In genomic region chr6:48503847-48504240, GRCm38 (mm10) we compare ENCODE assay signal across 8 mouse cellular contexts. TPM values are rescaled to one million over a fixed set of nuclear protein-coding genes. Genes with fewer than 3 reads are reported as not detected.
DNase-seq lines count a peak whose midpoint lies in the region; ATAC-seq and TF ChIP-seq lines count a peak whose summit lies in the region.

No protein-coding gene starts in this region.

- peaks cover under 1% of the 10 kb centered on the region; the same call in 1 of the 2 replicates for H3K36me3 ChIP-seq in heart, embryonic 13.5 days
- H3K36me3 ChIP-seq in embryonic facial prominence, embryonic 10.5 days (replicated peaks): 0 out of 2 replicates have a peak, but pooled peaks cover 4% of the 10 kb centered on the region
- no peaks in the 10 kb centered on the region for H3K36me3 ChIP-seq in hindbrain, postnatal 0 days (ENCODE audit: insufficient read depth, low read length)
- no peaks in the 10 kb centered on the region for H3K36me3 ChIP-seq in midbrain, embryonic 11.5 days (ENCODE audit: control insufficient read depth, insufficient read depth, low read length)

- peaks cover 8% of the 10 kb centered on the region for H3K4me1 ChIP-seq in heart, embryonic 13.5 days
- peaks cover 12% of the 10 kb centered on the region for H3K4me1 ChIP-seq in embryonic facial prominence, embryonic 10.5 days
- H3K4me1 ChIP-seq in hindbrain, postnatal 0 days (ENCODE audit: insufficient read depth, low read length): no peaks in the 10 kb centered on the region
- H3K4me1 ChIP-seq in midbrain, embryonic 11.5 days (ENCODE audit: control insufficient read depth, insufficient read depth, low read length): peaks cover 5% of the 10 kb centered on the region; the same call in 1 of the 2 replicates

- WGBS in heart, embryonic 13.5 days: 2% methylated on average over 2 of the region's 2 CpGs
- WGBS in embryonic facial prominence, embryonic 10.5 days: 13% methylated on average over 2 of the region's 2 CpGs
- 6% methylated on average over 2 of the region's 2 CpGs for WGBS in hindbrain, postnatal 0 days
- WGBS in midbrain, embryonic 11.5 days: 16% methylated on average over 2 of the region's 2 CpGs

- no peaks in the 10 kb centered on the region for H3K27me3 ChIP-seq in heart, embryonic 13.5 days (replicated peaks)
- H3K27me3 ChIP-seq in embryonic facial prominence, embryonic 10.5 days (replicated peaks; ENCODE audit: low read depth, poor library complexity, severe bottlenecking): no peaks in the 10 kb centered on the region
- H3K27me3 ChIP-seq in hindbrain, postnatal 0 days (ENCODE audit: insufficient read depth, low read length): no peaks in the 10 kb centered on the region
- H3K27me3 ChIP-seq in midbrain, embryonic 11.5 days (ENCODE audit: control insufficient read depth, insufficient read depth, low read length): no peaks in the 10 kb centered on the region

- DNase-seq in heart, postnatal 14 days: no peak
- DNase-seq in embryonic facial prominence, embryonic 10.5 days (ENCODE audit: low spot score): no peak
- DNase-seq in hindbrain, postnatal 0 days (ENCODE audit: low spot score): no peak
- DNase-seq in midbrain, embryonic 11.5 days (ENCODE audit: low spot score, missing footprints): no peak
- DNase-seq in left cerebral cortex, adult 9 months (ENCODE audit: low spot score in 2 of 2): no peak
- DNase-seq in layer of hippocampus, postnatal 36 days: no peak
- no peak for DNase-seq in gastrocnemius, postnatal 36 days

- H3K4me2 ChIP-seq in heart, embryonic 13.5 days: peak overlapping the region; percentile 88
- H3K4me2 ChIP-seq in hindbrain, postnatal 0 days (ENCODE audit: low read depth, low read length): peak overlapping the region; percentile 94
- H3K4me2 ChIP-seq in midbrain, embryonic 11.5 days: no peak overlapping the region

- intact Hi-C loops in heart, postnatal 14 days (cut with DNase I): loop anchor here (5.0 kb wide), 2 partner anchors 57 to 107 kb away; partner anchors contain the start of genes Krba1, Sspo and Zfp467
- intact Hi-C loops in gastrocnemius, postnatal 36 days (cut with DNase I): loop anchor here (2.0 kb wide), 1 partner anchor 59 kb away; the partner anchor contains the start of gene Zfp467

- no peak overlapping the region for H3K9ac ChIP-seq in heart, embryonic 13.5 days
- 0 out of 2 replicates have a peak overlapping the region, but pooled peaks have one; percentile 54 for H3K9ac ChIP-seq in hindbrain, postnatal 0 days (replicated peaks; ENCODE audit: low read length)
- no peak overlapping the region for H3K9ac ChIP-seq in midbrain, embryonic 11.5 days (ENCODE audit: low read length)

- no peak overlapping the region for H3K27ac ChIP-seq in heart, embryonic 13.5 days (replicated peaks)
- H3K27ac ChIP-seq in embryonic facial prominence, embryonic 10.5 days (replicated peaks): no peak overlapping the region
- no peak overlapping the region; the same call in 1 of the 2 replicates for H3K27ac ChIP-seq in hindbrain, postnatal 0 days
- no peak overlapping the region for H3K27ac ChIP-seq in midbrain, embryonic 11.5 days (ENCODE audit: low read depth, low read length)

- TF ChIP-seq CTCF in hindbrain, postnatal 0 days (IDR thresholded peaks at IDR 0.05; ENCODE audit: low read depth): no peak

- no peak for ATAC-seq in heart, embryonic 13.5 days (ENCODE audit: extremely low read depth, insufficient number of reproducible peaks, low FRiP score, low TSS enrichment)
- ATAC-seq in hindbrain, postnatal 0 days: peak; percentile 56
- ATAC-seq in midbrain, embryonic 11.5 days (ENCODE audit: low FRiP score): peak; percentile 64

- no peaks in the 10 kb centered on the region for H3K9me3 ChIP-seq in heart, embryonic 13.5 days
- no peaks in the 10 kb centered on the region for H3K9me3 ChIP-seq in embryonic facial prominence, embryonic 10.5 days
- no peaks in the 10 kb centered on the region for H3K9me3 ChIP-seq in hindbrain, postnatal 0 days (ENCODE audit: low read length)
- H3K9me3 ChIP-seq in midbrain, embryonic 11.5 days (ENCODE audit: control insufficient read depth, low read length): no peaks in the 10 kb centered on the region

- peak overlapping the region; percentile 70 for H3K4me3 ChIP-seq in heart, embryonic 13.5 days
- peak overlapping the region; percentile 82 for H3K4me3 ChIP-seq in embryonic facial prominence, embryonic 10.5 days
- peak overlapping the region; percentile 74 for H3K4me3 ChIP-seq in hindbrain, postnatal 0 days (ENCODE audit: low read length)
- H3K4me3 ChIP-seq in midbrain, embryonic 11.5 days (ENCODE audit: low read depth, low read length): peak overlapping the region; percentile 50; the same call in 1 of the 2 replicates

RNA-seq across cellular contexts. Expression of gene Atp6v0e2, which starts 33.6 kb away (rescaled TPM):
- 18.2 and 22.7 TPM in 2 replicates for polyA plus RNA-seq in heart, embryonic 13.5 days (2015; fragmentation: Nextera tagmentation; extraction: Ambion mirVana)
- 10 to 100 TPM; 17.2 to 18.2 TPM for total RNA-seq in heart, postnatal 14 days (2021)
- 22.7 and 24.1 TPM in 2 replicates for polyA plus RNA-seq in embryonic facial prominence, embryonic 10.5 days (2016; fragmentation: Nextera tagmentation; extraction: Ambion mirVana)
- total RNA-seq in hindbrain, postnatal 0 days (2014; rRNA removed): 407 and 443 TPM in 2 replicates
- 446 and 455 TPM in 2 replicates for polyA plus RNA-seq in hindbrain, postnatal 0 days (2015; fragmentation: Nextera tagmentation; extraction: Ambion mirVana)
- 64.4 and 71.4 TPM in 2 replicates for polyA plus RNA-seq in midbrain, embryonic 11.5 days (2014; fragmentation: Nextera tagmentation; extraction: Ambion mirVana)
- 100 to 1,000 TPM; 424 to 471 TPM for total RNA-seq in layer of hippocampus, postnatal 36 days (2021)
- total RNA-seq in gastrocnemius, postnatal 36 days (2021): 10 to 100 TPM; 39.4 to 51.3 TPM

RNA-seq across cellular contexts. Expression of gene Lrrc61, which starts 50.8 kb away (rescaled TPM):
- polyA plus RNA-seq in heart, embryonic 13.5 days (2015; fragmentation: Nextera tagmentation; extraction: Ambion mirVana): 7.2 and 7.6 TPM in 2 replicates
- total RNA-seq in heart, postnatal 14 days (2021): 10 to 100 TPM; 12.9 to 14.5 TPM
- 17.7 and 18.9 TPM in 2 replicates for polyA plus RNA-seq in embryonic facial prominence, embryonic 10.5 days (2016; fragmentation: Nextera tagmentation; extraction: Ambion mirVana)
- total RNA-seq in hindbrain, postnatal 0 days (2014; rRNA removed): 32.0 and 50.1 TPM in 2 replicates
- polyA plus RNA-seq in hindbrain, postnatal 0 days (2015; fragmentation: Nextera tagmentation; extraction: Ambion mirVana): 14.2 and 15.7 TPM in 2 replicates
- polyA plus RNA-seq in midbrain, embryonic 11.5 days (2014; fragmentation: Nextera tagmentation; extraction: Ambion mirVana): 15.5 and 15.9 TPM in 2 replicates
- total RNA-seq in layer of hippocampus, postnatal 36 days (2021): 10 to 100 TPM; 29.4 to 35.0 TPM
- total RNA-seq in gastrocnemius, postnatal 36 days (2021): 10 to 100 TPM; 13.9 to 17.1 TPM

RNA-seq across cellular contexts. Expression of gene Sspo, which starts 55.8 kb away (rescaled TPM):
- polyA plus RNA-seq in heart, embryonic 13.5 days (2015; fragmentation: Nextera tagmentation; extraction: Ambion mirVana): 0.22 and 0.27 TPM in 2 replicates
- total RNA-seq in heart, postnatal 14 days (2021): under 1 TPM; 0.43 to 0.51 TPM
- 0.71 and 1.2 TPM in 2 replicates for polyA plus RNA-seq in embryonic facial prominence, embryonic 10.5 days (2016; fragmentation: Nextera tagmentation; extraction: Ambion mirVana)
- total RNA-seq in hindbrain, postnatal 0 days (2014; rRNA removed): 0.73 and 0.86 TPM in 2 replicates
- 0.10 and 0.38 TPM in 2 replicates for polyA plus RNA-seq in hindbrain, postnatal 0 days (2015; fragmentation: Nextera tagmentation; extraction: Ambion mirVana)
- polyA plus RNA-seq in midbrain, embryonic 11.5 days (2014; fragmentation: Nextera tagmentation; extraction: Ambion mirVana): 0.10 and 0.23 TPM in 2 replicates
- 1 to 10 TPM; 1.4 to 2.8 TPM for total RNA-seq in layer of hippocampus, postnatal 36 days (2021)
- total RNA-seq in gastrocnemius, postnatal 36 days (2021): under 1 TPM; 0.39 to 0.54 TPM

RNA-seq across cellular contexts. Expression of gene Zfp467, which starts 58.2 kb away (rescaled TPM):
- 16.1 and 20.8 TPM in 2 replicates for polyA plus RNA-seq in heart, embryonic 13.5 days (2015; fragmentation: Nextera tagmentation; extraction: Ambion mirVana)
- 10 to 100 TPM; 13.8 to 16.4 TPM for total RNA-seq in heart, postnatal 14 days (2021)
- polyA plus RNA-seq in embryonic facial prominence, embryonic 10.5 days (2016; fragmentation: Nextera tagmentation; extraction: Ambion mirVana): 12.8 and 16.8 TPM in 2 replicates
- total RNA-seq in hindbrain, postnatal 0 days (2014; rRNA removed): 27.5 and 61.1 TPM in 2 replicates
- polyA plus RNA-seq in hindbrain, postnatal 0 days (2015; fragmentation: Nextera tagmentation; extraction: Ambion mirVana): 39.1 and 39.4 TPM in 2 replicates
- polyA plus RNA-seq in midbrain, embryonic 11.5 days (2014; fragmentation: Nextera tagmentation; extraction: Ambion mirVana): 12.7 and 14.3 TPM in 2 replicates
- total RNA-seq in layer of hippocampus, postnatal 36 days (2021): 10 to 100 TPM; 21.4 to 22.8 TPM
- total RNA-seq in gastrocnemius, postnatal 36 days (2021): 10 to 100 TPM; 38.3 to 42.4 TPM
